Mouse (Mus musculus) brain, embryonic 14.5 days (tissue): ENCODE data around the gene Drg1.

ENCODE experiments used
- CTCF ChIP-seq: fragments of 200-500 bp; IDR thresholded peaks from 2 replicates; pipeline ENCODE4 v1.5.1; 2012; ENCODE audit warnings: inconsistent platforms, mild to moderate bottlenecking, moderate library complexity, borderline replicate concordance; ENCODE audit not compliant: insufficient read depth, insufficient read length; ENCODE audit errors: extremely low read depth
- POLR2A ChIP-seq: fragments of 200-500 bp; IDR thresholded peaks from 2 replicates; pipeline ENCODE4 v1.6.1; 2012; ENCODE audit warnings: mild to moderate bottlenecking, inconsistent platforms, borderline replicate concordance; ENCODE audit not compliant: poor library complexity, insufficient read depth, insufficient read length, severe bottlenecking; ENCODE audit errors: extremely low read depth

GRCm38 (mm10) chr11:3297871-3298812 is 31.9 kb upstream of the Drg1 start:
- TF ChIP-seq CTCF: no peak
- no peak for TF ChIP-seq POLR2A
